Mouse (Mus musculus): ENCODE measurements at regions not wholly inside any gene's neighbourhood (a gene's known extent, or its start where the extent isn't known, plus 50 kb on each side); places are given as distances from the start of the nearest gene placed in this dataset.

DNA sequence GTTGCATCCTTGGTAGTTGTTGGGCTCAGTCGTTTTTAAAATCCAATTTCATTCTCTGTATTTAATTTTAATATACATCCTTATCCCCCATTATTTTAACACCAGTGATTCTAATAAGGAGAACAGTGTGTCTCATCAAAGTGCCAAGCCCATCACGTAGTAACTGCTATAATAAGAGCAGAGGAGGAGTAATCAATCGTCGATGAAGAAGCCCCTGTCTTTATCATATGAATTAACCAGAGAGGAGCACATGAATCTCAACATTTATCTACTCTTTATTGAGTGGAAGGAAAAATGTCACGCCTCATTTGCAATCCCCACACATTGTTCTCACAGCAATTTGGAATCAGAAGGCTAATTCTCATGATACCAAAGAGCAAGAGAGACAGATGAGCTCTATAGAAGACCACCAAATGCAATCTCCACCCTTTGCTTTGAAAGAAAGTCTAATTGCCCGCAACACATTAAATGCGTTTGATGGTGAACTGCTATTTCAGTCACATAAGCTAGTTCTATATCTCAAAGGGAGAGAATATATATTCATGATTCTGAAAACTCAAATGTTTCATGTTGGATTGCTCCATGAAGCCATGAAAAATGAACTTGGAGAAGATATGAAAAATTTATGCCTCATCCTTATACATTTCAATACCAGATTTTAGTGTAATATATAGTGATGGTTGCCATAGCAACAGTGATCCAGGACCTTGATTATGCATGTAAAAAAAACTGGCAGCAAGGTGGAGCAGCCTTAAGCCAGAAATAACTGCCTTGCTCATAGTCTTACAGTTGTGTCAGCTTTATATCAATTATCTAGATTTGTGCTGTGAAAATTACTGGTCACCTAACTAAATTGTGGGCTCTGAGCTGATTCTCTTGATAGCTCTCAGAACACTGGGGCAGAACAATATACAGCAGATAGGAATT lies 244.2 kb downstream of the Tmsb4x start:
- no peak for DNase-seq

- DNase-seq, result peak; percentile 8 to 14
These were observed 256.5 kb downstream of the Tmsb4x start for GRCm38 (mm10) chrX:166952528-166953189.

DNA sequence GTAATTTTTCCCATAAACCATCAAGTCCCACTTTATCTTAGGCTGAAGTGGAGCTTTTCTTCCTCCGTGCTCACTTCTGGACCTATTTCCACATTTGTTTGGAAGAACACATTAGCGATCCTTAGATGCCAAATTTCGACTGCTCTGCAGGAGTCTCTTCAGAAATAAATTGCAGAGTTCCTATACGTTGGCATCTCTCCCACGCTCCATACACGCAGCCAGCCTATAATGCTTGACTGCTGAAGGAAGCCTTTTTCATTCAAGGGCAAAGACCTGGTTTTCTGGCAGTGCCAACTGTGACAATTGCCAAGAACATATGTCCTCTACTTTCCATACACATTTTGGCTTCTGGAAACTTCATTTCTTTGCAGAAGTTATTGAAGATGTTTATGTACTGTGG lies 258.1 kb downstream of the Tmsb4x start:
- DNase-seq, result no peak

- no peak for DNase-seq
These were observed 263.2 kb downstream of the Tmsb4x start for GRCm38 (mm10) chrX:166945915-166946314.

- no peak for DNase-seq
These were observed 263.6 kb downstream of the Tmsb4x start for GRCm38 (mm10) chrX:166945476-166945875.

DNA sequence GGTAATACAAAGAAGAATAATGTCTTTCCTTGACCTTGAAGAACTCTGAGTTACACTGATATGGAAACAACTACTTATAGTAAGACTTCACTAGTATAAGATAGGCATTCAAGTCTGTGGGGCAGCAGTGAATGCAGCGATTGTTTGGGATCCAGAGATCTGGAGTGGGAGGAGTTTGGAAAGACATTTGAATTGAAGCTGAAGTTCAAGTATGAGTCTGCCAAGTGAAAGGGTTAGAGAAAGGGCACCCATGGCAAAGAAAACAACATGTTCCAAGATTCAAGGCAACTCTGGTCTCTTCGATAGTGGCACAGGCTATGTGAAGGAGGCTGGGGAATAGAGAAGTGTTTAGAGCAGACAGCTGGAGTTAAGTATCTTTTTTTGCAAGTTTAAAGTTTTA lies 275.3 kb downstream of the Tmsb4x start:
- no peak for DNase-seq

GRCm38 (mm10) chrX:166932472-166932871 lies 276.6 kb downstream of the Tmsb4x start:
- no peak for DNase-seq

GRCm38 (mm10) chrX:166931048-166931447 lies 278.1 kb downstream of the Tmsb4x start:
- no peak for DNase-seq

DNA sequence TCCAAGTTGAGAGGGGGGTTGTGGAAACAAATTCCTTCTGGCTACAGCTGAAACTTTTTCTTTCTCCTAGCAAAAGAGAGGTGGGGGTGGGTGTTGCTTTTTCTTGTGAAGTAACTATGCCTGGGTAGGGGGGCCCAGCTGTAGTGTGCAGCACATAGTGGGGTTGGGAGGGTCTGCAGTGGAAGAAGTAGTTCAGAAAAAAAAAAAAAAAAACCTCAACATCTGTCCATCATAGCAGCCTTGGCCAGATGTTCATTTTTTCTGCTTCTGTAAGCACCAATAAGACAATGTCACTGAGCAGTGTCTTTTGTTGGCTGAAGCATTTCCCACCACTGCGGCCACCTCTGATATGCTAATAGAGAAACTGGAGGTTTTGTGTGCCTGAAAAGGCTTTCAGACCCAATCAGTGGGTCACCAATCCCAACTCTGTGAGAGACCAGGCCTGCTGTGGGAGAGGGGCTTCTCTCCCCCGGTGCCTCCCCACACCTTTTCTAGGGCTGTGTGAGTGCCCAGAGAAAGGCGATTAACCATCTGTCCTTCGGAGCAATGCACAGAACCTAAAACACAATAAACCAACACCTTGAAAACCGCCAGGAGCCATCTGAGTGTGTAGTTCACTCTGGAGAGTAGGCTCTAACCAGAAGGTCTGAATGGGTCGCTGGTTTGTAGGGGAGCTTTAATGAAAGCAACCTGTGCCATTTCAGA lies 279.2 kb downstream of the Tmsb4x start:
- DNase-seq, result no peak

- DNase-seq, result no peak
These were observed 293.7 kb downstream of the Tmsb4x start for GRCm38 (mm10) chrX:166915356-166915953.

GRCm38 (mm10) chrX:166906602-166907001 lies 302.5 kb downstream of the Tmsb4x start:
- DNase-seq, result no peak

GRCm38 (mm10) chrX:166900761-166901160 lies 308.4 kb downstream of the Tmsb4x start:
- no peak for DNase-seq

- DNase-seq, result no peak
These were observed 309.7 kb upstream of the Egfl6 start for GRCm38 (mm10) chrX:166895199-166895598.

- no peak for DNase-seq
These were observed 300.9 kb upstream of the Egfl6 start for GRCm38 (mm10) chrX:166886417-166886816.

DNA sequence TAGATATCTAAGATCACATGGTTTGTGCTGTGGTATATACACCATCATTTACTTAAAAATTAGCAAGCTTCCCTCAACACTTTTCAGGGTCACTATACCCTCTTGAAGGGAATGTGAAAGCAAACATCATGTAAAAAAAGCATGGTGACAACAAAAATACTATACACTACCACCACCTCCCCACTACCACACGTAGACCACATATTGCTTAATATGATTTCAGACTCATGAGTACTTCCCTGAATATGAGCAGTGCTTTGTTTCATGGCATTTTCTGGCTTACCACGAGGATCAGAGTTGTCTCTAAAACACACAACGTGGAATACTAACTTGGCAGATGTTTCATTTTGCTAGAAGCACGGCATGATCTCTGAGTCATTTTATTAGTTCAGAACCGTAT lies 284.0 kb upstream of the Egfl6 start:
- DNase-seq, result no peak

GRCm38 (mm10) chrX:166867692-166868091 lies 282.2 kb upstream of the Egfl6 start:
- DNase-seq, result no peak

Measured in spleen, adult 18-20 months (tissue).